Mouse (Mus musculus): Measurements from ENCODE around the gene Tcf7l2. TPM values are rescaled to one million over a fixed set of nuclear protein-coding genes. Genes with fewer than 3 reads are reported as not detected.

Gene Tcf7l2
- total RNA-seq, 2 experiments from 2014 or later: 21.9 to 22.3 TPM

- intact Hi-C loops (cut with DNase I): loop anchor here (5.0 kb wide), 1 partner anchor 412 kb away; no protein-coding TSS in a partner anchor
- DNase-seq: no peak
Measured at GRCm38 (mm10) chr19:55720409-55721092, 21.1 kb upstream of the Tcf7l2 start.

- DNase-seq: no peak
- intact Hi-C loops (cut with DNase I): loop anchor here (5.0 kb wide), 1 partner anchor 410 kb away; no protein-coding TSS in a partner anchor
Measured at GRCm38 (mm10) chr19:55722376-55722775, 19.2 kb upstream of the Tcf7l2 start.

DNA sequence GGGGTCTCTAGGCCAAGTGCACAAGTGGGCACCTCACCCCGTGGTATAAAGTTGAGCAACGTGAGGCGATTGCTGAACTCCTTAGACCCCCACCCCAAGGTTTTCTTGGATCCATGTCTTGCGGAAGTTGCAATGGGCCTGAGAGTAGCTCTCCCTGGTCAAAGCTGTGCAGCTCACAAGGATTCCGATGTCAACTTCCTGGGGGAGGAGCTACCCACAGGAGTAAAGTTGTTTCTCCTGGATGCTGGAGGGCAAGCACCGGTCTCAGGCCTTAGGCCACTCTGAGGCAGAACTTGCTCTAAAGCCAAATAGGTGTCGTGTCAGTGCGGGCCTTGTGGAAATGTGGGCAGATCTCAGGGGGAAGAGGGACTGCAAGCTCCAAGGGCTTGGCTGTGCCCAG is 12.2 kb upstream of the Tcf7l2 start:
- DNase-seq: no peak
- intact Hi-C loops (cut with DNase I): no loop called here

DNA sequence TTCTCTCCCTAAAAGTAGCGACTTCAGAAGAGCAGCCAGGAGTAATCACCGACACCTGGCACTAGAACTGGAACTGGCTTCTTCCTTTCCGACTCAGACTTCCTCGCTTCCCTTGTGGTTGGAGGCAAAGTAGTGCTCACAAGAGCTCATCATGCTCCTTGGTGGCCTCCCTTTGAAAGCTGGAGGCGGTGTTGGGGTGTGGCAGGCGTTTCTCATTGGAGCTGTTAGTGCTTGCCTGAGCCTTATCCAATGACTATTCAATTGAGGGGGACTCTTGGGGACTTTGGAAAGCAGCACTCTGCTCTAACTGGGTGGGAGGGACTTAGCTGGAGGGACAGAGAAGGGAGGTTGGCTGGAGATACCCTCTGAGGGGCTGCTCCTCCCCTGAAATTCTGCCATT is 9.1 kb upstream of the Tcf7l2 start:
- intact Hi-C loops (cut with DNase I): no loop called here
- DNase-seq: peak in 1 of 2 experiments; percentile 6

DNA sequence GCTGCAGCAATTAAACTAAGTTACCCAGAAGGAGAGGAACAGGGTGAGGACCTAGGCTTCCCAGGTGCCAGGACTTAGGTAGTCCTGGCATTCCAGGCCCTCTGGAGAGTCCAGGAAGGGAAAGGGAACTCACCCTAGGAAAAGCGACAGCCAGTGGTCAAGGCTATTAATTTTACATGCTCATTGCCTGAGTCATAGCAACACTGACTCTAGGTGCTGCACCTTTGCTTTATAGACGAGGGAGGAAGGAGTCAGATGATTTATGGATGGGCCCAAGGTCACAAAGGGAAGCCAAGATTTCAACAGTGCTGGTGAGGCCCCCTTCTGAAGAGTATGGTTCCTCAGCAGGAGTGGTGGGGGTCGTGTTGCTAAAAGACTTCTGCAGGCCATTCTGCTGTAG is 8.6 kb upstream of the Tcf7l2 start:
- intact Hi-C loops (cut with DNase I): no loop called here
- no peak for DNase-seq

GRCm38 (mm10) chr19:55736016-55736415 is 5.6 kb upstream of the Tcf7l2 start:
- DNase-seq: no peak
- intact Hi-C loops (cut with DNase I): no loop called here

- DNase-seq: no peak
- intact Hi-C loops (cut with DNase I): loop anchor here (2.0 to 5.0 kb wide), 4 partner anchors 97 to 192 kb away; no protein-coding TSS in a partner anchor
Measured at GRCm38 (mm10) chr19:55739713-55740112, 1.9 kb upstream of the Tcf7l2 start.

- intact Hi-C loops (cut with DNase I): loop anchor here (2.0 to 5.0 kb wide), 4 partner anchors 98 to 194 kb away; no protein-coding TSS in a partner anchor
- DNase-seq: peak; percentile 23 to 36
Measured at GRCm38 (mm10) chr19:55740753-55741438, 724 bp upstream of the Tcf7l2 start.

DNA sequence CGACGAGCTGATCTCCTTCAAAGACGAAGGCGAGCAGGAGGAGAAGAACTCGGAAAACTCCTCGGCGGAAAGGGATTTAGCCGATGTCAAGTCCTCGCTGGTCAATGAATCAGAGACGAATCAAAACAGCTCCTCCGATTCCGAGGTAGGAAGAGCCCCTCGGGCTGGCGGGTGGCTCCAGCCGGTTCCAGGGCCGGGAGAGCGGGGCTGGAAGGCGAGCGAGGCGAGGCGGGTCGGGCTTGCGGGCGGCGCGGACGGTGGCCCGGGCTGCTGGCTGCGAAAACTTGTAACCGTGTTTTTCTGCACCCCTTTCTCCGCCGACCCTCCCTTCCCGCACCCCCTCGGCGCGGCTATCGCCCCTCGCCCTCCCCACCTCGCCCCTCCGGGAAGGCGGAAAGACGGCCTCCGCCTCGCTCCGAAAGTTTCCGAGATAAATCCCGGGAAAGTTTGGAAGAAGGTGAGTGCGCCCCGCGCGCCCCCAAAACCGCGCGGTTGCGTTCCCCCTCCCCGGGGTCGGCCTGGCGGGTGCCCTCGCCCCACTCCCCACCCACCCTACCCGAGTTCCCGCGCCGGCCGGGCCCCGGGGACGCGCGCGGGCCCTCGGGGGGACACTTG is 873 bp downstream of the Tcf7l2 start:
- intact Hi-C loops (cut with DNase I): loop anchor here (5.0 kb wide), 3 partner anchors 135 to 195 kb away; no protein-coding TSS in a partner anchor
- DNase-seq: peak; percentile 71 to 77

DNA sequence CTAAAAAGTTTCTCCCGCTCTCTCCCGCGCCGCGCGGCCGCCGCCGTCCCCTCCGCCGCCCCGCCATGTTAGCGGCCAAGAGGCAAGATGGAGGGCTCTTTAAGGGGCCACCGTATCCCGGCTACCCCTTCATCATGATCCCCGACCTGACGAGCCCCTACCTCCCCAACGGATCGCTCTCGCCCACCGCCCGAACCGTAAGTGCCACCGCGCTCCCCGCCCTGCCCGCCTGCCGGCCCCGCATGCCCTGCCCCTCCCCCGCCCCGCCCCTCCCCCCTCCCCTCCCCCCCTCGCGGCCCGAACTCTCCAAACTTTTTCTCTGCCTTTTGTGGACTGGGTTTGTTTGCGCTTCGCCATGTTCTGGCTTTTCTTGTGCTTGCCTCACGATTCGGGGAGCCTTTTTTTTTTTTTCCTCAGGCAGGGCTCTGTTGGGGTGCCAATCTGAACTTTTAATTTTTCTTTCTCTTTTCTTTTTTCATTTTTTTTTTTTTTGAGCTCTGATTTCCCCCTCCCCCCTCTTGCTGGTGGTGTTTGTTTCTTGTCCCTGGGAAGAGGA is 1.5 kb downstream of the Tcf7l2 start:
- DNase-seq: peak; percentile 72 to 79
- intact Hi-C loops (cut with DNase I): loop anchor here (5.0 kb wide), 3 partner anchors 134 to 196 kb away; no protein-coding TSS in a partner anchor

GRCm38 (mm10) chr19:55743557-55744441 is 2.2 kb downstream of the Tcf7l2 start:
- intact Hi-C loops (cut with DNase I): loop anchor here (5.0 kb wide), 3 partner anchors 134 to 196 kb away; no protein-coding TSS in a partner anchor
- peak; percentile 84 to 86 for DNase-seq

DNA sequence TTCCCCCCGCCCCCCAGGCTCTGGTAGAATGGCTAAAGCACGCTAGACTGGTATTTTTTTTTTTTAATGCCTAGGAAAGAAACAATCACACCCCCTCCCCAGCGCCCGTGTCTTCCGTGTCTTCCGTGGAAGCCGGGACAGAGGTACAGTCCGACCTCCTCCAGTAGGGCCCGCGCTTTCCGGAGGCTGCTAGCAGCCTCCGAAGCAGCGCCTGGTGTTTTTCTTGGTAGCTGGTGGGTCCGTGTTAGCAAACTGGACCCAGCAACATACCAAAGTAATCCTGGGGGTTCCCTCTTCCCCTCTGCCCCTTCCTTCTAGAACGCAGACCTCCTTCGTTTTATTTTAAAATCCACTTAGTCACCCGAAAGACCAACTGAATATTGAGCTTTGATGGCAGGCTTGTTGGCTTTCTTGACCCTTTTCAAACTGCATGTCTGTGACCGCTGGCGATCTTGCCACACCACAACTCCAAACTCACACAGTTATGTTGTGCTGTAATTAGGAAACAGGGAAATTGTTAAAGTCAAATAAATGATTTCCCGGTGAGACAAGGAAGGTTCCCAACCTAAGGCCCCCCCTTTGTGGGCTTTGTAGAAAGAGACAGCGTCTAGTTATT is 3.1 kb downstream of the Tcf7l2 start:
- DNase-seq: peak; percentile 47 to 50
- intact Hi-C loops (cut with DNase I): loop anchor here (5.0 kb wide), 3 partner anchors 133 to 197 kb away; no protein-coding TSS in a partner anchor

- intact Hi-C loops (cut with DNase I): no loop called here
- peak; percentile 40 to 41 for DNase-seq
Measured at GRCm38 (mm10) chr19:55745192-55745578, 3.6 kb downstream of the Tcf7l2 start.

GRCm38 (mm10) chr19:55746241-55746640 is 4.6 kb downstream of the Tcf7l2 start:
- intact Hi-C loops (cut with DNase I): no loop called here
- no peak for DNase-seq

- DNase-seq: no peak
- intact Hi-C loops (cut with DNase I): no loop called here
Measured at GRCm38 (mm10) chr19:55747237-55747925, 5.8 kb downstream of the Tcf7l2 start.

DNA sequence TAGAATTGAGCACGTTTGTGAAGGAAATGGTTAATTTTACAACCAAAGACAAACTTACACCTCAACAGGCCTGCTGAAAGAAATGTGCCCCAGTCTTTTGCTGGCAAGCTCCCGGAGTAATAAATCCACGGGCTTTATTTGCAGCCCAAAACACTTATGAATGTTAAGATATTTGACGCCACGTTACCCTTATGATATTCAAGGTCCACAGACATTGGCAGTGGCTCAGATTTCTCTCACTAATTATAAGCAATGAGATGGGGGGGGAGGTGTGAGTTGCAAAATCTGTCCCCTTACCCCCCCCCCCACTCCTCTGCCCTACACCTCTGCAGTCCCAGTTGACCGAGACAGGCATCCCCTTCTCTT is 6.3 kb downstream of the Tcf7l2 start:
- intact Hi-C loops (cut with DNase I): no loop called here
- DNase-seq: peak in 1 of 2 experiments; percentile 23

GRCm38 (mm10) chr19:55748801-55749200 is 7.2 kb downstream of the Tcf7l2 start:
- intact Hi-C loops (cut with DNase I): no loop called here
- DNase-seq: peak; percentile 30 to 36

DNA sequence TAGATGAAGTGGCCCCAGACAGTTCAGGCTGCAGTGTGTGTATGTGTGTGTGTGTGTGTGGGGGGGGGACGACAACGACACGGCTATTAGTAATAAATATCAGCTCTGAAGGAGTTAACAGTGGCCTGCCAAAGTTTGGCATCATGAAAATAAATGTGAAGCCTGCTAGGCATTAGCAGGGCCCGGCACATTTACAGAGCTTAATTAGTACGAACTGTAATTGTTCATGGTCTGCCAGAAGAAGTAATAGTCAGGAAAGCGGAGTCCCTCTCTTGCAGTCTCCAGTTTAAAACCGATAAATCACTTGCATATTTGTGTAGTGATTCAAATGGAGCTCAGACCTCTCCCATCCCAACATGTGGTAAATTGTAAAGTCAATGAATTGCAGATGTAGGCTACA is 7.9 kb downstream of the Tcf7l2 start:
- intact Hi-C loops (cut with DNase I): no loop called here
- DNase-seq: no peak

GRCm38 (mm10) chr19:55750048-55750447 is 8.4 kb downstream of the Tcf7l2 start:
- no peak for DNase-seq
- intact Hi-C loops (cut with DNase I): no loop called here

Measured in heart, postnatal 10 days (tissue).